Mouse (Mus musculus): ENCODE results near the gene Tnrc6c.
A peak's percentile ranks its signal among the peaks of the same experiment; 100 is the strongest.

Gene Tnrc6c

GRCm38 (mm10) chr11:117674531-117674930, 20.4 kb downstream of the Tnrc6c start:
- no peak for DNase-seq (ENCODE audit: low read depth, low spot score)

- no peak for DNase-seq (ENCODE audit: low read depth, low spot score)
Observed at GRCm38 (mm10) chr11:117676649-117677048, 22.6 kb downstream of the Tnrc6c start.

- DNase-seq (ENCODE audit: low read depth, low spot score), result no peak
Observed at GRCm38 (mm10) chr11:117677111-117677510, 23.0 kb downstream of the Tnrc6c start.

- DNase-seq (ENCODE audit: low read depth, low spot score), result no peak
Observed at GRCm38 (mm10) chr11:117677594-117677993, 23.5 kb downstream of the Tnrc6c start.

- no peak for DNase-seq (ENCODE audit: low read depth, low spot score)
Observed at GRCm38 (mm10) chr11:117678155-117678554, 24.1 kb downstream of the Tnrc6c start.

GRCm38 (mm10) chr11:117678740-117679139, 24.7 kb downstream of the Tnrc6c start:
- DNase-seq (ENCODE audit: low read depth, low spot score), result no peak

- DNase-seq (ENCODE audit: low read depth, low spot score), result no peak
Observed at GRCm38 (mm10) chr11:117684640-117685039, 30.6 kb downstream of the Tnrc6c start.

- DNase-seq (ENCODE audit: low read depth, low spot score), result no peak
Observed at GRCm38 (mm10) chr11:117685461-117685860, 31.4 kb downstream of the Tnrc6c start.

- peak; percentile 85 for DNase-seq (ENCODE audit: low read depth, low spot score)
Observed at GRCm38 (mm10) chr11:117686021-117686420, 31.9 kb downstream of the Tnrc6c start.

GRCm38 (mm10) chr11:117688603-117689002, 34.5 kb downstream of the Tnrc6c start:
- DNase-seq (ENCODE audit: low read depth, low spot score), result no peak

GRCm38 (mm10) chr11:117691311-117691710, 37.2 kb downstream of the Tnrc6c start:
- DNase-seq (ENCODE audit: low read depth, low spot score), result no peak

- DNase-seq (ENCODE audit: low read depth, low spot score), result no peak
Observed at GRCm38 (mm10) chr11:117694050-117694449, 40.0 kb downstream of the Tnrc6c start.

- no peak for DNase-seq (ENCODE audit: low read depth, low spot score)
Observed at GRCm38 (mm10) chr11:117696585-117696984, 42.5 kb downstream of the Tnrc6c start.

GRCm38 (mm10) chr11:117700871-117701270, 46.8 kb downstream of the Tnrc6c start:
- no peak for DNase-seq (ENCODE audit: low read depth, low spot score)

GRCm38 (mm10) chr11:117706267-117706666, 52.2 kb downstream of the Tnrc6c start:
- no peak for DNase-seq (ENCODE audit: low read depth, low spot score)

- DNase-seq (ENCODE audit: low read depth, low spot score), result no peak
Observed at GRCm38 (mm10) chr11:117707238-117707637, 53.1 kb downstream of the Tnrc6c start.

GRCm38 (mm10) chr11:117709308-117709707, 55.2 kb downstream of the Tnrc6c start:
- peak; percentile 34 for DNase-seq (ENCODE audit: low read depth, low spot score)

GRCm38 (mm10) chr11:117710815-117711294, 56.8 kb downstream of the Tnrc6c start:
- no peak for DNase-seq (ENCODE audit: low read depth, low spot score)

GRCm38 (mm10) chr11:117712065-117712464, 58.0 kb downstream of the Tnrc6c start:
- no peak for DNase-seq (ENCODE audit: low read depth, low spot score)

- no peak for DNase-seq (ENCODE audit: low read depth, low spot score)
Observed at GRCm38 (mm10) chr11:117713375-117713774, 59.3 kb downstream of the Tnrc6c start.

GRCm38 (mm10) chr11:117718838-117719237, 64.7 kb downstream of the Tnrc6c start:
- DNase-seq (ENCODE audit: low read depth, low spot score), result no peak

- DNase-seq (ENCODE audit: low read depth, low spot score), result no peak
Observed at GRCm38 (mm10) chr11:117724604-117725301, 70.7 kb downstream of the Tnrc6c start.

GRCm38 (mm10) chr11:117727031-117727430, 72.9 kb downstream of the Tnrc6c start:
- no peak for DNase-seq (ENCODE audit: low read depth, low spot score)

- no peak for DNase-seq (ENCODE audit: low read depth, low spot score)
Observed at GRCm38 (mm10) chr11:117728245-117728644, 74.2 kb downstream of the Tnrc6c start.

Measured in WW6 (cell line).